9 mouse cellular contexts compared by ENCODE assay signal in the genomic region with DNA sequence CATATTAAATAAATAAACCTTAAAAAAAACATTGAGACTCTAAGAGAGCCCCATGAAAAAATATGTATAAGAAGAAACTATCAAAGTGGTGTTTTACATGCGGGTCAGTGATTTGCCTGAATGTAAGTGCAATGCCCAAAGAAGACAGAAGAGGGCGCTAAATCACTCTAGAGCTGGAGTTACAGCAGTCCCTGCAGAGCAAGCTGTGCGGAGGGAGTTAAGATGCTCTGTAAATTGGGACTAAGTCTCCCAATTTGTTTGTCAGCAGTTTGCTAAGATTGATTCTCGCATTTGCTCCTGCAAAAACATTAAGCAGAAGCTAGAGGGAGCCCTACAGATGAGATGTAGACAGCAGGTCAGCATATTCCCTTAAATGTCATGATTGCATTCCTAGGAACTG. TPM values are rescaled to one million over a fixed set of nuclear protein-coding genes. Genes with fewer than 3 reads are reported as not detected.
DNase-seq lines count a peak whose midpoint lies in the region; ATAC-seq and TF ChIP-seq lines count a peak whose summit lies in the region.
"Had no signal": no experiment of that assay in that cellular context is flagged by ENCODE, and none has a peak within 500 bp of the region (broad histone marks: within the 10 kb centered on the region; RNA-seq: fewer than 3 reads in every experiment).

No protein-coding gene starts in this region.

- H3K27me3 ChIP-seq in Patski, result peaks cover 7% of the 10 kb centered on the region
- no peaks in the 10 kb centered on the region for H3K27me3 ChIP-seq in forebrain, embryonic 10.5 days (ENCODE audit: poor library complexity, severe bottlenecking)
- H3K27me3 ChIP-seq: neural tube, embryonic 12.5 days had no signal

- H3K4me1 ChIP-seq in lung, adult 2 months (ENCODE audit: control insufficient read depth, insufficient read depth, low read length), result 0 out of 2 replicates have a peak, but pooled peaks cover 2% of the 10 kb centered on the region
- peaks cover 15% of the 10 kb centered on the region for H3K4me1 ChIP-seq in forebrain, embryonic 10.5 days

- ATAC-seq in Patski, result no peak
- ATAC-seq in megakaryocyte, adult 5-6 weeks (ENCODE audit: poor library complexity, severe bottlenecking), result no peak

- H3K27ac ChIP-seq in layer of hippocampus, adult 2 months, result no peak overlapping the region
- H3K27ac ChIP-seq in forebrain, embryonic 10.5 days, result no peak overlapping the region
- H3K27ac ChIP-seq: neural tube, embryonic 12.5 days had no signal

- TF ChIP-seq POLR2A in lung, adult 2 months (IDR thresholded peaks at IDR 0.05; ENCODE audit: borderline replicate concordance, extremely low read depth, low read depth, low read length), result no peak

- TF ChIP-seq CTCF in layer of hippocampus, adult 2 months (conservative IDR thresholded peaks at IDR 0.05), result peak; percentile 78
- peak; percentile 78 for TF ChIP-seq CTCF in Patski (IDR thresholded peaks at IDR 0.05)
- TF ChIP-seq CTCF in lung, adult 2 months (IDR thresholded peaks at IDR 0.05; ENCODE audit: insufficient read depth, low read length), result peak; percentile 41

- in situ Hi-C loops in Patski (cut with MboI; ENCODE audit: low pct_unique_long_range_greater_than_20kb), result no loop called here

- no peak overlapping the region for H3K4me3 ChIP-seq in layer of hippocampus, adult 2 months
- H3K4me3 ChIP-seq in lung, adult 2 months (replicated peaks; ENCODE audit: extremely low read depth, low read depth, low read length), result no peak overlapping the region
- no peak overlapping the region for H3K4me3 ChIP-seq in forebrain, embryonic 10.5 days
- H3K4me3 ChIP-seq: neural tube, embryonic 12.5 days had no signal

- no peaks in the 10 kb centered on the region for H3K36me3 ChIP-seq in forebrain, embryonic 10.5 days (replicated peaks)
- H3K36me3 ChIP-seq: neural tube, embryonic 12.5 days had no signal

- DNase-seq in layer of hippocampus, adult 2 months (ENCODE audit: low spot score in 2 of 2), result peak; percentile 9 to 32
- DNase-seq in layer of hippocampus, postnatal 36 days, result no peak
- DNase-seq in Patski (ENCODE audit: low read depth, low spot score), result peak; percentile 4
- DNase-seq in cerebellum, adult 9-11 months, result peak; percentile 10
- no peak for DNase-seq in lung, adult 2 months
- peak; percentile 17 for DNase-seq in telencephalon, adult 2 months (ENCODE audit: low read depth, low spot score)
- no peak for DNase-seq in forebrain, embryonic 10.5 days (ENCODE audit: extremely low spot score, low spot score)

- H3K9me3 ChIP-seq in forebrain, embryonic 10.5 days, result peaks cover 5% of the 10 kb centered on the region; the same call in 1 of the 2 replicates

- 70% methylated on average over 4 of the region's 4 CpGs for WGBS in lung, adult 2 months
- WGBS in forebrain, embryonic 10.5 days, result 77% methylated on average over 4 of the region's 4 CpGs

- POLR2A ChIA-PET in Patski (lab: Charles Lee), result no interaction called here

- CTCF ChIA-PET in Patski (lab: Charles Lee), result interaction anchor here (1.3 to 1.6 kb wide), 2 partner anchors 9 to 16 kb away, joined by 3 to 6 read pairs; no protein-coding TSS in a partner anchor

RNA-seq across cellular contexts. Expression of a gene that starts 37.3 kb away (rescaled TPM):
- total RNA-seq in layer of hippocampus, adult 2 months (2021), result not detected
- total RNA-seq in layer of hippocampus, postnatal 36 days (2021), result under 1 TPM in 1 of 2 experiments, not detected in 1; 0.15 TPM
- polyA plus RNA-seq in Patski (2021), result not detected
- 0.19 and 0.29 TPM in 2 replicates for polyA plus RNA-seq in lung, adult 2 months (2012; rRNA removed)
- not detected in 2 replicates for total RNA-seq in megakaryocyte, adult 5-6 weeks (2015)
- total RNA-seq in megakaryocyte, adult 5-6 weeks (2017), result not detected in 2 replicates
- polyA plus RNA-seq in forebrain, embryonic 10.5 days (2016; fragmentation: Nextera tagmentation; extraction: Ambion mirVana), result not detected in 2 replicates
- polyA plus RNA-seq: neural tube, embryonic 12.5 days had no signal

RNA-seq across cellular contexts. Expression of a gene that starts 38.1 kb away (rescaled TPM):
- total RNA-seq in layer of hippocampus, adult 2 months (2021), result 10 to 100 TPM; 58.1 to 58.9 TPM
- total RNA-seq in layer of hippocampus, postnatal 36 days (2021), result 10 to 100 TPM; 57.8 to 60.8 TPM
- 49.7 TPM for polyA plus RNA-seq in Patski (2021)
- polyA plus RNA-seq in lung, adult 2 months (2012; rRNA removed), result 84.6 and 94.5 TPM in 2 replicates
- 67.8 and 68.4 TPM in 2 replicates for total RNA-seq in megakaryocyte, adult 5-6 weeks (2015)
- total RNA-seq in megakaryocyte, adult 5-6 weeks (2017), result 78.5 and 89.0 TPM in 2 replicates
- polyA plus RNA-seq in forebrain, embryonic 10.5 days (2016; fragmentation: Nextera tagmentation; extraction: Ambion mirVana), result 19.3 and 19.4 TPM in 2 replicates

Comparison
In these comparisons a context has a peak if more than half of its experiments do, and no peak if none do; other contexts are left out.
1. DNase-seq: peak in layer of hippocampus, adult 2 months (2 of 2), Patski (single experiment), cerebellum, adult 9-11 months (single experiment) and telencephalon, adult 2 months (single experiment); none in layer of hippocampus, postnatal 36 days (0 of 2), lung, adult 2 months (single experiment) and forebrain, embryonic 10.5 days (single experiment).
2. Peak in every context shown above with its lines, with median percentiles within 50 percentile points of each other: CTCF ChIP-seq.